ENCODE assay signal across 33 mouse cellular contexts in the genomic region with DNA sequence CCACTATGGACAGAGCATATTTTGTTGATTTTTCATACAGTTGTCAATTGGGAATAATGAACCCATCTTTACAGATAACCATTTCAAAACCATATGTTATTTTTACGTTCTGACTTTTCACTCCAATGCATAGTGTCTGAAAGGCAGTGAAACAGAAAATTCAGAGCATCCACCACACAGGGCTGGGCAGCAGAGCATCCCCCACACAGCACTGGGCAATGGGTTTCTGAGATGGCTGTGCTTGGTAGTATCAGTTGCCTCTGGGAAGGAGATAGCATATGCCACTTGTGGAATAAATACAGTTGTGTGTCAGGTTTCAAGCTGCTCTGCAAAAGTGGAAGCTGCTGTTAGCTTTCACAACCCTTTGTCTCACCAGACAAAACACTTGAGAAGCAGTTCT.
"Had no signal": no experiment of that assay in that cellular context is flagged by ENCODE, and none has a peak within 500 bp of the region (broad histone marks: within the 10 kb centered on the region; RNA-seq: fewer than 3 reads in every experiment).

No protein-coding gene starts in this region.

- H3K4me1 ChIP-seq: heart, embryonic 15.5 days; hindbrain, embryonic 10.5 days; hindbrain, embryonic 12.5 days; hindbrain, embryonic 13.5 days; hindbrain, embryonic 15.5 days; intestine, embryonic 15.5 days; kidney, embryonic 15.5 days had no signal

- ATAC-seq: hindbrain, embryonic 16.5 days; hindbrain, postnatal 0 days; inflammation-experienced regulatory T-cells, adult 6 months; intestine, embryonic 15.5 days; intestine, embryonic 16.5 days; intestine, postnatal 0 days had no signal

- H3K9ac ChIP-seq: heart, embryonic 13.5 days; heart, embryonic 15.5 days; hindbrain, embryonic 12.5 days; hindbrain, embryonic 13.5 days; hindbrain, embryonic 14.5 days; hindbrain, embryonic 15.5 days; intestine, embryonic 15.5 days; kidney, embryonic 15.5 days had no signal

- H3K27me3 ChIP-seq: heart, embryonic 13.5 days; heart, embryonic 15.5 days; hindbrain, embryonic 12.5 days; hindbrain, embryonic 13.5 days; hindbrain, embryonic 15.5 days; intestine, embryonic 15.5 days; kidney, embryonic 15.5 days had no signal

- DNase-seq: heart, postnatal 10 days; heart, postnatal 14 days; heart, postnatal 36 days; heart, postnatal 4 days; kidney, adult 11 months; kidney, adult 18-20 months; kidney, adult 2 months; kidney, adult 8-10 months; kidney, adult 9 months; kidney, postnatal 10 days; kidney, postnatal 14 days; kidney, postnatal 25 days; kidney, postnatal 4 days; layer of hippocampus, adult 9-11 months; layer of hippocampus, postnatal 36 days had no signal

- H3K27ac ChIP-seq: heart, embryonic 10.5 days; heart, embryonic 13.5 days; heart, embryonic 15.5 days; hindbrain, embryonic 10.5 days; hindbrain, embryonic 12.5 days; hindbrain, embryonic 13.5 days; hindbrain, embryonic 14.5 days; hindbrain, embryonic 15.5 days; hindbrain, postnatal 0 days; intestine, embryonic 15.5 days; kidney, embryonic 15.5 days; kidney, postnatal 0 days; layer of hippocampus, adult 2 months; left cerebral cortex, adult 2 months had no signal

- H3K4me2 ChIP-seq: heart, embryonic 13.5 days; heart, embryonic 15.5 days; hindbrain, embryonic 12.5 days; hindbrain, embryonic 13.5 days; hindbrain, embryonic 14.5 days; hindbrain, embryonic 15.5 days; intestine, embryonic 15.5 days; kidney, embryonic 15.5 days had no signal

- H3K4me3 ChIP-seq: heart, embryonic 10.5 days; heart, embryonic 13.5 days; heart, embryonic 15.5 days; hindbrain, embryonic 10.5 days; hindbrain, embryonic 12.5 days; hindbrain, embryonic 13.5 days; hindbrain, embryonic 15.5 days; intestine, embryonic 15.5 days; kidney, embryonic 15.5 days; layer of hippocampus, adult 2 months; left cerebral cortex, adult 2 months had no signal

- H3K9me3 ChIP-seq: heart, embryonic 10.5 days; heart, embryonic 13.5 days; heart, embryonic 15.5 days; hindbrain, embryonic 10.5 days; hindbrain, embryonic 12.5 days; hindbrain, embryonic 13.5 days; hindbrain, embryonic 15.5 days; intestine, embryonic 15.5 days; kidney, embryonic 15.5 days had no signal

- H3K36me3 ChIP-seq: heart, embryonic 10.5 days; heart, embryonic 13.5 days; heart, embryonic 15.5 days; hindbrain, embryonic 10.5 days; hindbrain, embryonic 12.5 days; hindbrain, embryonic 13.5 days; hindbrain, embryonic 15.5 days; intestine, embryonic 15.5 days; kidney, embryonic 15.5 days had no signal
